Mouse (Mus musculus) heart, embryonic 12.5 days (tissue): ENCODE results near the gene Ap4s1. TPM values are rescaled to one million over a fixed set of nuclear protein-coding genes. Genes with fewer than 3 reads are reported as not detected.

Experiments used
- ATAC-seq: fragments of 200-750 bp; cut with Nextera tagmentation; 2 replicates; pipeline ENCODE4 v1.8.0; 2017; ENCODE audit warnings: moderate TSS enrichment, moderate library complexity; ENCODE audit not compliant: insufficient number of reproducible peaks, low FRiP score
- H3K27ac ChIP-seq: fragments of 300-500 bp; sonication (generic); 2 replicates; pipeline ENCODE4 v1.5.1; 2016; ENCODE audit warnings: mild to moderate bottlenecking, moderate library complexity; ENCODE audit not compliant: poor library complexity, severe bottlenecking
- H3K27me3 ChIP-seq: fragments of 300-500 bp; sonication (generic); replicated peaks from 2 replicates; pipeline ENCODE4 v1.6.1; 2016; ENCODE audit warnings: mild to moderate bottlenecking, moderate library complexity
- H3K36me3 ChIP-seq: fragments of 300-500 bp; sonication (generic); 2 replicates; pipeline ENCODE4 v1.6.1; 2016; ENCODE audit warnings: mild to moderate bottlenecking, moderate library complexity
- H3K4me1 ChIP-seq: fragments of 300-500 bp; sonication (generic); replicated peaks from 2 replicates; pipeline ENCODE4 v1.6.1; 2016; ENCODE audit warnings: mild to moderate bottlenecking
- H3K4me2 ChIP-seq: fragments of 300-500 bp; sonication (generic); 2 replicates; pipeline ENCODE4 v1.6.1; 2016; ENCODE audit warnings: mild to moderate bottlenecking, moderate library complexity
- H3K4me3 ChIP-seq: fragments of 300-500 bp; sonication (generic); 2 replicates; pipeline ENCODE4 v1.5.1; 2016; ENCODE audit warnings: mild to moderate bottlenecking
- H3K9ac ChIP-seq: fragments of 300-500 bp; sonication (generic); 2 replicates; pipeline ENCODE4 v1.6.1; 2016; ENCODE audit warnings: mild to moderate bottlenecking, moderate library complexity
- H3K9me3 ChIP-seq: fragments of 300-500 bp; sonication (generic); replicated peaks from 2 replicates; pipeline ENCODE4 v1.6.1; 2016; ENCODE audit warnings: mild to moderate bottlenecking, moderate library complexity
- WGBS: fragments of 180-500 bp; shearing (Covaris S2); methylation state at CpG from one replicate; pipeline ENCODE4 v1.1.7; 2016; 5-methylcytosine and 5-hydroxymethylcytosine counted together
- polyA plus RNA-seq: library from polyadenylated mRNA; unstranded; fragments of >200 nt; fragmentation: Nextera tagmentation; extraction: Ambion mirVana; gene quantifications from 2 replicates; pipeline ENCODE4 v1.2.1, GENCODE M21; 2016

The Ap4s1 gene
- polyA plus RNA-seq, 1 experiment from 2014 or later: 36.3 TPM

DNA sequence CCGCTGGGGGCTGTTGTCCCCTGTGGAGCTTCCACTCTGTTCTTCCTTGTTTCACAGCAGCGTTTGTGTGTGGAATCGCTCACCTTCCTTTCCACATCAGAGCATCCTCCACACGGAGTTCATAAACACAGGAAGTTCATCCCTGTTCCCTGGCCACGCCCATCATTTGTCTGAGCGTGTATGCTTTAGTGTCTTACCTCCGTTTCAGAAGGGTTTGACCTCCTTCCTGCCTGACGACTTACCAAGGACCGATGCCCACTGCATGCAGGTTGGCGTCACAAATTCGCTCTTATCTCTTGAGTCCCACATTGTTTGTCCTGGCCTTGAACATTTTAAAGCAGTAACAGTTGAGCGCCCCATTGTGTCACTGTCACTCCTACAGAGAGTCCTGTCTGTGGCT is 14.9 kb downstream of the Ap4s1 start:
- Histone ChIP-seq H3K9ac (no peak overlapping the region), H3K4me3 (no peak overlapping the region), H3K36me3 (0 out of 2 replicates have a peak, but pooled peaks cover 4% of the 10 kb centered on the region), H3K27me3 (no peaks in the 10 kb centered on the region), H3K4me2 (no peak overlapping the region), H3K9me3 (no peaks in the 10 kb centered on the region; the same call in 1 of the 2 replicates), H3K4me1 (peaks cover 42% of the 10 kb centered on the region), H3K27ac (no peak overlapping the region)
- WGBS: 65% methylated on average over 12 of the region's 12 CpGs
- ATAC-seq: no peak

- no peak for ATAC-seq
- peaks cover 42% of the 10 kb centered on the region for H3K4me1 ChIP-seq
- 81% methylated on average over 5 of the region's 5 CpGs for WGBS
Observed at GRCm38 (mm10) chr12:51706673-51707235, 15.9 kb downstream of the Ap4s1 start.

DNA sequence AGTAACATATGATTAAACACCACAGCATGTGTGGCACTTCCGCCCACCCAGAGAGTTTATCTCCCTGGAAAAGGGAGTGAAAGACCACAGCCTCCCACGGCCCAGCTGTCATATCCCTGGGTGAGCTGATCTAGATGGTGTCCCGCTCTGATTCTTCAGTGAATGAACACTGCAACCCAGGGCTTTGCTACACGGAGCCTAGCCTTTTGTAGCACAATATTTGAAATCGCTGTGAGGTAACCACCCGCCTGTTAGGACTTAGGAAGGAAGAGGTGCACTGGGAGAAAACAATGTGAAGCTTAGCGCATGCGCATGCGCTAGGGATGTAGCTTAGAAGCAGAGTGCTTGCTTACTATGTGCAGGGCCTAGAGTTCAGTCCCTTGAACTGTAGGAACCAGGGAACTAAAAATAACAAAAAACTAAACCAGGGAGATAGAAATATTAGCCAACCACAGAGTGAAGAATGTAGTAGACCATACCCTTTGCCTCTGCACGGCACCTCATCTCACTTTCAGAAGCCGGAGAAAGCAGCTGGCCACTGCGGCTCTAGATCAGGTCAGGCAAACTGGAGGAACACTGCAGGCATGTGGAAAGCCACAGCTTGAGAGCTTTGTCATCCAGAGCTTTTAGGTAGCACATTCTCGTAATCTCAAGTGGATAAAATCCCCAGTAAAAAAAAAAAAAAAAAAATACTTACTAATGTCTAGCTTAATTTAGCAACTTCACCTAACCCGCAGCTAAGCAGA is 18.3 kb downstream of the Ap4s1 start:
- 53% methylated on average over 14 of the region's 14 CpGs for WGBS
- no peaks in the 10 kb centered on the region for H3K36me3 ChIP-seq
- ATAC-seq: no peak
- H3K4me2 ChIP-seq: peak overlapping the region; percentile 10; the same call in 1 of the 2 replicates
- H3K9ac ChIP-seq: no peak overlapping the region
- H3K9me3 ChIP-seq: no peaks in the 10 kb centered on the region
- no peak overlapping the region for H3K4me3 ChIP-seq
- no peaks in the 10 kb centered on the region for H3K27me3 ChIP-seq
- H3K27ac ChIP-seq: peak overlapping the region; percentile 29; the same call in 1 of the 2 replicates
- H3K4me1 ChIP-seq: peaks cover 46% of the 10 kb centered on the region

More at GRCm38 (mm10) chr12:51706673-51707235, 15.9 kb downstream of the Ap4s1 start:
- Histone ChIP-seq H3K4me3 (no peak overlapping the region), H3K9ac (no peak overlapping the region), H3K36me3 (0 out of 2 replicates have a peak, but pooled peaks cover 4% of the 10 kb centered on the region), H3K4me2 (no peak overlapping the region), H3K9me3 (no peaks in the 10 kb centered on the region; the same call in 1 of the 2 replicates), H3K27me3 (no peaks in the 10 kb centered on the region), H3K27ac (no peak overlapping the region)

- H3K36me3 ChIP-seq: no peaks in the 10 kb centered on the region
- no peaks in the 10 kb centered on the region for H3K9me3 ChIP-seq
- H3K4me1 ChIP-seq: peaks cover 40% of the 10 kb centered on the region
- no peak overlapping the region for H3K4me2 ChIP-seq
- 66% methylated on average over 3 of the region's 3 CpGs for WGBS
- H3K4me3 ChIP-seq: no peak overlapping the region
- H3K9ac ChIP-seq: no peak overlapping the region
- no peak for ATAC-seq
- no peak overlapping the region for H3K27ac ChIP-seq
- no peaks in the 10 kb centered on the region for H3K27me3 ChIP-seq
Observed at GRCm38 (mm10) chr12:51709741-51710140, 18.9 kb downstream of the Ap4s1 start.

GRCm38 (mm10) chr12:51710154-51710553 is 19.3 kb downstream of the Ap4s1 start:
- 56% methylated on average over 5 of the region's 5 CpGs for WGBS
- Histone ChIP-seq H3K4me2 (no peak overlapping the region), H3K4me1 (peaks cover 37% of the 10 kb centered on the region), H3K9me3 (no peaks in the 10 kb centered on the region), H3K4me3 (no peak overlapping the region), H3K27ac (no peak overlapping the region), H3K9ac (no peak overlapping the region), H3K36me3 (no peaks in the 10 kb centered on the region), H3K27me3 (no peaks in the 10 kb centered on the region)
- no peak for ATAC-seq

- Histone ChIP-seq H3K27me3 (no peaks in the 10 kb centered on the region), H3K9ac (no peak overlapping the region), H3K4me2 (no peak overlapping the region), H3K36me3 (no peaks in the 10 kb centered on the region), H3K4me1 (peaks cover 31% of the 10 kb centered on the region), H3K4me3 (no peak overlapping the region), H3K27ac (no peak overlapping the region), H3K9me3 (no peaks in the 10 kb centered on the region)
- WGBS: 71% methylated on average over 1 of the region's 1 CpGs
- ATAC-seq: no peak
Observed at GRCm38 (mm10) chr12:51712685-51713084, 21.9 kb downstream of the Ap4s1 start.

- Histone ChIP-seq H3K4me1 (no peaks in the 10 kb centered on the region), H3K9me3 (no peaks in the 10 kb centered on the region), H3K27ac (no peak overlapping the region), H3K4me3 (no peak overlapping the region), H3K4me2 (no peak overlapping the region), H3K27me3 (no peaks in the 10 kb centered on the region), H3K9ac (no peak overlapping the region), H3K36me3 (peaks cover 7% of the 10 kb centered on the region)
- ATAC-seq: no peak
- WGBS: 90% methylated on average over 6 of the region's 6 CpGs
Observed at GRCm38 (mm10) chr12:51718617-51719016, 27.8 kb downstream of the Ap4s1 start.

GRCm38 (mm10) chr12:51721836-51722235 is 31.0 kb downstream of the Ap4s1 start:
- no peaks in the 10 kb centered on the region for H3K4me1 ChIP-seq
- H3K4me3 ChIP-seq: no peak overlapping the region
- no peak overlapping the region for H3K9ac ChIP-seq
- peaks cover 19% of the 10 kb centered on the region for H3K36me3 ChIP-seq
- no peak overlapping the region for H3K4me2 ChIP-seq
- no peak overlapping the region for H3K27ac ChIP-seq
- ATAC-seq: no peak
- WGBS: 85% methylated on average over 8 of the region's 8 CpGs
- no peaks in the 10 kb centered on the region for H3K27me3 ChIP-seq
- H3K9me3 ChIP-seq: no peaks in the 10 kb centered on the region

GRCm38 (mm10) chr12:51729058-51729457 is 38.2 kb downstream of the Ap4s1 start:
- 31% methylated on average over 11 of the region's 11 CpGs for WGBS
- Histone ChIP-seq H3K4me3 (no peak overlapping the region), H3K9me3 (no peaks in the 10 kb centered on the region), H3K9ac (no peak overlapping the region), H3K36me3 (peaks cover 20% of the 10 kb centered on the region), H3K27me3 (no peaks in the 10 kb centered on the region), H3K4me2 (peak overlapping the region; percentile 34), H3K4me1 (peaks cover 18% of the 10 kb centered on the region), H3K27ac (peak overlapping the region; percentile 85)
- no peak for ATAC-seq

DNA sequence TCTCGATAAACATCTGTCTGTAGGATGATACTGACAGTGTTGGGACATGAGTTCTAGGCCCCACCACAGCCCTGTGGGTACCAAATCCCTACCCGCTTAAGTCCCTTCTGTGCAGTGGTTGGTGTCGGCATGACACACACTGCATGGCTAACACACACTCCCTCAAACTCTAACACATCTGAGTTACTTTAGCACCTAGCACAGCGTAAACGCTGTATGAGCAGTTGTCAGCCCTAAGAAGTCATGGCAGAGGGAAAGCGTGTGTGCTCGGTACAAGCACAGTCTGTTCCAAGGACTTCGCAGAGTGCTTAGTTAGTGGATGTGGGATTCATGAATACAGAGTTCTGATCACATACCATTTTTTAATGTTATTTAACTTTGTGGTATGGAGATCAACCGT is 39.0 kb downstream of the Ap4s1 start:
- H3K9ac ChIP-seq: no peak overlapping the region

DNA sequence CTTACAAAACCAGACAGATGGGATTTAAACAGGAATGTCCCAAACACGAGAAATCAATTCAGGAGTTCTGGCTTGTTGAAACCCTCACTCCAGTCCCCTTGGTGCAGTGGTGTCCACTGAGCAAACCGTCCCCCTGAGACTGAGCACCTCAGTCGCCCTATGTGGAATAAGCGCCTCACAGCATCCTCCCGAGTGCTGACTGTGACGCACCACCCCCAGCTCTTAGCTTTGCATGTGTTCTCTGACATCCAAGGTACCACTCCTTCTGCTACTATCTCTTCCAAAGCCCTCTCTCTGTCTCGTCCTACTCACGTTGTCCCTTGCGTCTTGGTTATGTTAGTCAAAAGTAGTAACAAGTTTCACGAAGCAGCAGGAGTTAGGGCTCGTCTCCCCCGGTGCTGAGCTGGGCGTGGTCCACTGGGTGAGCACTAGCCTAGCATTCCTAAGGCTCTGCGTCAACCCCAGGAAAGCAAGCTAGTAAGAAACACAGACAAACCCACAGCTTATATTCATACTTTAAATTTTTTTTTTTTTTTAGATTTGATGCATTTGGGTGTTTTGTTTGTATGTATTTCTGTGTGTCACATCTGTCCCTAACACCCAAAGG is 43.9 kb downstream of the Ap4s1 start:
- Histone ChIP-seq H3K27me3 (no peaks in the 10 kb centered on the region), H3K9me3 (no peaks in the 10 kb centered on the region), H3K36me3 (peaks cover 14% of the 10 kb centered on the region; the same call in 1 of the 2 replicates), H3K4me3 (no peak overlapping the region), H3K27ac (peak overlapping the region; percentile 75; the same call in 1 of the 2 replicates), H3K4me2 (no peak overlapping the region), H3K9ac (no peak overlapping the region), H3K4me1 (peaks cover 36% of the 10 kb centered on the region)
- no peak for ATAC-seq
- WGBS: 70% methylated on average over 14 of the region's 14 CpGs

More for the DNA sequence above, 39.0 kb downstream of the Ap4s1 start:
- Histone ChIP-seq H3K27ac (peak overlapping the region; percentile 85), H3K4me2 (no peak overlapping the region), H3K27me3 (no peaks in the 10 kb centered on the region), H3K9me3 (no peaks in the 10 kb centered on the region), H3K36me3 (peaks cover 19% of the 10 kb centered on the region), H3K4me1 (peaks cover 25% of the 10 kb centered on the region), H3K4me3 (no peak overlapping the region)
- ATAC-seq: no peak
- 91% methylated on average over 9 of the region's 9 CpGs for WGBS
